Mouse (Mus musculus) myocyte (in vitro differentiated cells): Measurements from ENCODE around the gene Ppm1k. TPM values are rescaled to one million over a fixed set of nuclear protein-coding genes. Genes with fewer than 3 reads are reported as not detected.
A peak's percentile ranks its signal among the peaks of the same experiment; 100 is the strongest.

Experiments used
- H3K27me3 ChIP-seq: one replicate; pipeline ENCODE4 v1.6.1; 2011; ENCODE audit not compliant: control insufficient read depth, insufficient read depth, insufficient read length
- H3K36me3 ChIP-seq: one replicate; pipeline ENCODE4 v1.6.1; 2011; ENCODE audit not compliant: control insufficient read depth, insufficient read depth
- H3K4me2 ChIP-seq: one replicate; pipeline ENCODE4 v1.6.1; 2011; ENCODE audit warnings: low read depth, control low read depth
- H3K4me3 ChIP-seq: one replicate; pipeline ENCODE4 v1.5.1; 2011; ENCODE audit warnings: mild to moderate bottlenecking, control low read depth, moderate library complexity
- H3K79me2 ChIP-seq: one replicate; pipeline ENCODE4 v1.6.1; 2011; ENCODE audit not compliant: control insufficient read depth, insufficient read depth
- H3ac ChIP-seq: one replicate; pipeline ENCODE4 v1.6.1; 2011; ENCODE audit not compliant: control insufficient read depth, insufficient read length
- CEBPB ChIP-seq: IDR thresholded peaks from 2 replicates; pipeline ENCODE4 v1.6.1; 2011; ENCODE audit warnings: mild to moderate bottlenecking, moderate library complexity; ENCODE audit not compliant: poor library complexity, insufficient read depth, severe bottlenecking
- E2F4 ChIP-seq: IDR thresholded peaks from one replicate; pipeline ENCODE4 v1.6.1; 2011; ENCODE audit warnings: mild to moderate bottlenecking, control low read depth, moderate library complexity; ENCODE audit not compliant: insufficient read depth
- MAX ChIP-seq: IDR thresholded peaks from one replicate; pipeline ENCODE4 v1.6.1; 2011; ENCODE audit warnings: low read depth, mild to moderate bottlenecking, control low read depth
- MYOD1 ChIP-seq, 3 experiments: IDR thresholded peaks; one replicate each; pipeline ENCODE4 v1.6.1; 2011; ENCODE audit warnings: control low read depth in 2 of 3, low read depth in 2 of 3, mild to moderate bottlenecking in 2 of 3, moderate library complexity in 1 of 3; ENCODE audit not compliant: insufficient read length in 2 of 3, control insufficient read depth in 1 of 3
- MYOG ChIP-seq, 3 experiments: IDR thresholded peaks; one replicate each; pipeline ENCODE4 v1.6.1; 2011; ENCODE audit warnings: control low read depth in 2 of 3, low read depth in 2 of 3, mild to moderate bottlenecking in 2 of 3; ENCODE audit not compliant: insufficient read length in 2 of 3, control insufficient read depth in 1 of 3, insufficient read depth in 1 of 3
- POLR2A ChIP-seq: IDR thresholded peaks from one replicate; pipeline ENCODE4 v1.6.1; 2011; ENCODE audit warnings: low read depth, mild to moderate bottlenecking, control low read depth, moderate library complexity; ENCODE audit not compliant: insufficient read length
- POLR2AphosphoS2 ChIP-seq: IDR thresholded peaks from one replicate; pipeline ENCODE4 v1.6.1; 2011; ENCODE audit warnings: low read depth, control low read depth; ENCODE audit not compliant: insufficient read length
- REST ChIP-seq: IDR thresholded peaks from one replicate; pipeline ENCODE4 v1.6.1; 2011; ENCODE audit warnings: mild to moderate bottlenecking, control low read depth, moderate library complexity; ENCODE audit not compliant: insufficient read depth, insufficient read length
- SRF ChIP-seq: IDR thresholded peaks from one replicate; pipeline ENCODE4 v1.6.1; 2011; ENCODE audit warnings: low read depth; ENCODE audit not compliant: control insufficient read depth, insufficient read length
- TCF12 ChIP-seq: IDR thresholded peaks from one replicate; pipeline ENCODE4 v1.6.1; 2011; ENCODE audit warnings: mild to moderate bottlenecking, control low read depth; ENCODE audit not compliant: poor library complexity, insufficient read depth, severe bottlenecking
- TCF3 ChIP-seq: IDR thresholded peaks from one replicate; pipeline ENCODE4 v1.6.1; 2011; ENCODE audit warnings: low read depth, control low read depth; ENCODE audit not compliant: insufficient read length
- USF1 ChIP-seq: IDR thresholded peaks from one replicate; pipeline ENCODE4 v1.6.1; 2011; ENCODE audit warnings: low read depth, mild to moderate bottlenecking, control low read depth, moderate library complexity
- polyA plus RNA-seq: library from polyadenylated mRNA; unstranded; fragments of >200 nt; fragmentation: generic; extraction: Trizol; gene quantifications from one replicate; pipeline ENCODE4 v1.2.1, GENCODE M21; 2012; ENCODE audit warnings: missing spikeins

The Ppm1k gene
- polyA plus RNA-seq, 1 experiment, result 0.47 TPM

DNA sequence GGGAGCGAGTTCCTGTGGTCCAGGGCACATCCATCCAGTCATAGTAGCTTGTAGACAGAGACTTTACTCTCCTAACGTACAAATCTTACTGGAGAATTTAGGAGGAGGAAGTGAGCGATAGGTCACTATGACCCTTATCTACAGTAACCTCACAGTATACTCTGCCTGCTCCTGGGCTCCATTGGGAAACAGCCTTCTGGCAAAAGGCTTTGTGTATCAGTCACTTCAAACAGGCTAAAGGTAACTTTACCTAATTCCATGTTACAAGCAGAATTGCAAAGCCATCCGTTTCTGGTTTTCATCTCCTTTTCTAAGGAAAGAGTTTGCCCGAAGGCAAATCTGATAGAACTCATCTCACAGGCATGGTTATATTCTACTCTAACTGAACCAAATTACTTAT lies 2.6 kb upstream of the Ppm1k start:
- H3K79me2 ChIP-seq, result no peaks in the 10 kb centered on the region
- H3K36me3 ChIP-seq, result no peaks in the 10 kb centered on the region
- TF ChIP-seq SRF (no peak), CEBPB (no peak), POLR2A (no peak), REST (no peak), TCF3 (no peak), MYOD1 (IDR thresholded peaks at IDR 0.05; ENCODE audit: control insufficient read depth in 1 of 3, insufficient read length in 2 of 3, low read depth in 2 of 3) (no peak), MAX (no peak)
- no peaks in the 10 kb centered on the region for H3K27me3 ChIP-seq
- H3K4me2 ChIP-seq, result no peak overlapping the region
- H3K4me3 ChIP-seq, result no peak overlapping the region
- H3ac ChIP-seq, result no peak overlapping the region

DNA sequence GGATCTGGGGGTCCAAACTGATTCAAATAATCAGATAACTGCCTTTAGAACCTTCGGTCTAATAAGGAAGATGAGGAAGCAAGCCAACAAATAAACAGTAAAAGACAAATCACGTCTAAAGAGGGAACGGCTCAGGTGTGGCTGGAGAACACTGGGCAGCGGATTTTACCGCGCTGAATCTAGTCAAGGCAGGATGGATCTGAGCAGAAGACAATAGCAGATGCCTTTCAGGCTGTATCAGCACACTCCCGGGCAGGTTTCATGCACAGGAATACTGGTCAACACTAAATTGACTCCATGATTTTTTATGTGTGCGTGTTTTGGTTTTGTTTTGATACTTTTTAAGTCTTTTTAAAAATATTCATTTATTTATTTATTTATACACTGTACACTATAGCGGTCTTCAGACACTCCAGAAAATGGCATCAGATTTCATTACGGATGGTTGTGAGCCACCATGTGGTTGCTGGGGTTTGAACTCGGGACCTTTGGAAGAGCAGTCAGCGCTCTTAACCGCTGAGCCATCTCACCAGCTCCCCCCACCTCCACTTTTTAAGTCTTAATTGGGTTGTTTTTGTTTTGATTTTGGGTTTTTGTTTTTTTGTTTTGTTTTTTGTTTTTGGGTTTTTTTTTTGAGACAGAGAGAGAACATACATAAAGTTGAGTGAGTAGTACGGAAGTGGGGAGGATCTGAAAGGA lies 852 bp upstream of the Ppm1k start:
- no peaks in the 10 kb centered on the region for H3K36me3 ChIP-seq
- H3K4me3 ChIP-seq, result peak overlapping the region; percentile 37
- H3K4me2 ChIP-seq, result peak overlapping the region; percentile 92
- no peaks in the 10 kb centered on the region for H3K79me2 ChIP-seq
- no peak overlapping the region for H3ac ChIP-seq
- no peak for TF ChIP-seq REST
- no peak for TF ChIP-seq SRF
- TF ChIP-seq MYOG (IDR thresholded peaks at IDR 0.05; ENCODE audit: control insufficient read depth in 1 of 3, insufficient read depth in 1 of 3, insufficient read length in 2 of 3, low read depth in 2 of 3), result no peak
- no peak for TF ChIP-seq TCF12
- no peak for TF ChIP-seq POLR2AphosphoS2
- no peak for TF ChIP-seq POLR2A
- no peak for TF ChIP-seq USF1
- TF ChIP-seq TCF3, result no peak
- no peak for TF ChIP-seq MYOD1 (IDR thresholded peaks at IDR 0.05; ENCODE audit: control insufficient read depth in 1 of 3, insufficient read length in 2 of 3, low read depth in 2 of 3)
- TF ChIP-seq MAX, result no peak
- TF ChIP-seq CEBPB, result no peak
- TF ChIP-seq E2F4, result no peak
- no peaks in the 10 kb centered on the region for H3K27me3 ChIP-seq

DNA sequence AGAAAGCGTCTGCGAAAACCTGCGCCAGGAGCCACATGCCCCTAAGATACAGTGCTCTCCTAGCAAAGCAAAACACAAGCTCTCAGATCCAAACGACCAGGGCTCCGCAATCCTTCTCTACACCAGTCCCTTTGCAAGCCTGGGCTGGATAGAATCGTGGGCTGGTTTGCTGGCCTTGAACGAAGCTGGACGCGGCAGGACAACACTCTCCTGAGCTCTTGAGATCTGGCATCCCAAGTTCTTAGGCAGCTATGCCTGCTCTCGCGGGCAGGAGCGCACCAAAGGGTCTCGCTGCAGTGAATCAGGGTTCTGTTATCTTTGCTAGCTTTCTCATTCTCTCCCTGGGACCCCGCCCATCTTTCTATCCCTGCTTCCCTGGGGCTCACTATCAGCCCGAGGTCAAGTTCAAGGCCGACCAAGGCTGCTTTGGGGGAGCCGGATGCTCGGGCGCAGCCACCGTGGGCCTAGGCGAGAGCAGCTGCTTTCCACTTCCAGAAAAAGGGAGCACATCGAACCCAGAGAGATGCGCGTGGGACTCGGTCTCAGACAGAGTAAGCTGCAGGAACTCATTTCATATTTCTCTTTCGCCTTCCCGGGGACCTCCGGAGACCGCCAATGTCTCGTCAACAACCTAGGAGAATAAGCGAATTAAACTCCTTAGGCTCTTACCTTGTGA lies 519 bp downstream of the Ppm1k start:
- Histone ChIP-seq H3K4me2 (peak overlapping the region; percentile 97), H3K79me2 (no peaks in the 10 kb centered on the region), H3K27me3 (no peaks in the 10 kb centered on the region), H3K36me3 (no peaks in the 10 kb centered on the region), H3K4me3 (peak overlapping the region; percentile 37), H3ac (peak overlapping the region; percentile 5)
- TF ChIP-seq MYOG (IDR thresholded peaks at IDR 0.05; ENCODE audit: control insufficient read depth in 1 of 3, insufficient read depth in 1 of 3, insufficient read length in 2 of 3, low read depth in 2 of 3), result peak in 1 of 3 experiments; percentile 12
- no peak for TF ChIP-seq SRF

DNA sequence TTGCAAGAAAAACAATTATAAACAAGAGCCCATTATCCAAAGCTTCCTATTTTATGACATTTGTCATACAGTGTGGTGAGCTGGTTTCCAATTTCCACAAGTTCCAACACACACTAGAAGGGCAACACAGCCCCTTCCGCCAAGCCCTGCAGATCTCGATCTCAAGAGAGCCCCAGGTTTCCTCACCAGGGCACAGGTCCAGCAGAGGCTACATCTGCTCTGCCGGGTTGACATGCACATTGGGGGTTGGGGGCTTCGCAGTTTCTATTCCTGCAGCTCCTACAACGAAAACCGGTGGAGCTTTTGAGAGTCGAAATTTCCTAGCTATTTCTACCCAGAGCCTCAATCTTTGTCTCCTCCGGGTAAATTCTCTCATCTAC lies 1.0 kb downstream of the Ppm1k start:
- H3ac ChIP-seq, result no peak overlapping the region
- no peak for TF ChIP-seq POLR2A
- no peak for TF ChIP-seq TCF12
- peak overlapping the region; percentile 97 for H3K4me2 ChIP-seq

DNA sequence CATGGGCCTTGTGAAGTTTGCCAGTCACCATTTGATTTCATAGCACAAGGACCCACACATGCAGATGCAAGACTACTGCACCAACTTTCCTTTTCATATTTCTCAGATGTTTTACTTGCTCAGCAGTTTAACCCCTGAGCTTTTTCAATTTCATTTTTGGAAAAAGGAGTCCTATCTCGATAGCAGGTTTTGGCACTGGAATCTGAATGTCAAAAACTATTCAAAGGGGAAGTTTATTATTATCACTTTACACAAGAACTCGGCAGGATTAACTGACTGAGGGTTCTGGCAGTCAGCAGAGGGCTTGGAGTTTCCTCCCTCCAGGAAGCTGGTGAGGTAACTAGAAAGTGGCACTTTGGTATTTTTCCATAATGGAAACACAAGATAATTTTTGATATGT lies 1.9 kb downstream of the Ppm1k start:
- no peaks in the 10 kb centered on the region for H3K79me2 ChIP-seq
- no peaks in the 10 kb centered on the region for H3K36me3 ChIP-seq
- TF ChIP-seq USF1, result no peak
- no peak for TF ChIP-seq CEBPB
- TF ChIP-seq POLR2A, result no peak
- no peak for TF ChIP-seq REST
- no peak for TF ChIP-seq MYOG (IDR thresholded peaks at IDR 0.05; ENCODE audit: control insufficient read depth in 1 of 3, insufficient read depth in 1 of 3, insufficient read length in 2 of 3, low read depth in 2 of 3)
- no peak for TF ChIP-seq E2F4
- TF ChIP-seq TCF3, result no peak
- no peak for TF ChIP-seq SRF
- TF ChIP-seq MYOD1 (IDR thresholded peaks at IDR 0.05; ENCODE audit: control insufficient read depth in 1 of 3, insufficient read length in 2 of 3, low read depth in 2 of 3), result no peak
- TF ChIP-seq TCF12, result no peak
- no peak for TF ChIP-seq MAX
- no peak for TF ChIP-seq POLR2AphosphoS2
- H3K4me3 ChIP-seq, result no peak overlapping the region
- H3K27me3 ChIP-seq, result no peaks in the 10 kb centered on the region
- no peak overlapping the region for H3ac ChIP-seq
- peak overlapping the region; percentile 97 for H3K4me2 ChIP-seq

More for the DNA sequence above, 1.0 kb downstream of the Ppm1k start:
- no peaks in the 10 kb centered on the region for H3K27me3 ChIP-seq
- peak overlapping the region; percentile 37 for H3K4me3 ChIP-seq
- no peaks in the 10 kb centered on the region for H3K79me2 ChIP-seq
- H3K36me3 ChIP-seq, result no peaks in the 10 kb centered on the region
